Mouse (Mus musculus) lung, postnatal 0 days (tissue): ENCODE measurements at regions not wholly inside any gene's neighbourhood (a gene's known extent, or its start where the extent isn't known, plus 50 kb on each side); places are given as distances from the start of the nearest gene placed in this dataset.

Source experiments
- CTCF ChIP-seq: IDR thresholded peaks from 2 replicates; pipeline ENCODE4 v1.5.1; 2016; ENCODE audit warnings: antibody characterized with exemption, mild to moderate bottlenecking
- EP300 ChIP-seq: IDR thresholded peaks from 2 replicates; pipeline ENCODE4 v1.6.1; 2016; ENCODE audit warnings: antibody characterized with exemption, mild to moderate bottlenecking, control low read depth

DNA sequence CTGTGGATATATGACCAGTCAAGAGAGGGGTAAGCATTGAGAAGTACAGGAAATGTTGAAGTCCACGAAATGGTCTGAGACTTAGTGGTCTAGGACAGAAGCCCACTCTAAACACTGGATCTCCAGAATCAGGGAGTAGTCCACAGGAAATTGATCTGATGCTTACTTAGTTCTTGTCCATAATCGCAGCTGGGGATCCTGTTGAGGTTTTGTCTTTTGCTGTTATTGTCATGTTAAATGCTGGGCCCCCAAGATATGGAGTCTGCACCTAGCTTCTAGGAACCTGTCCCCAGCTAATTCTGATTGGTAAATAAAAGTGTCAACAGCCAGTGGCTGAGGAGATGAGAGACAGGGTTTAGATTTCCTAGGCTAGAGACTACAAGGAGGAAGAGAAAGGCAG lies 332.3 kb downstream of the 9430069I07Rik start:
- no peak for TF ChIP-seq CTCF
- no peak for TF ChIP-seq EP300
